Mouse (Mus musculus): ENCODE data around the gene Pdcd11.

GRCm38 (mm10) chr19:47163176-47163744, 72.7 kb downstream of the Pdcd11 start:
- TF ChIP-seq CTCF (IDR thresholded peaks at IDR 0.05; ENCODE audit: borderline replicate concordance, insufficient read depth, low read depth, low read length) (no peak), POLR2A (IDR thresholded peaks at IDR 0.05; ENCODE audit: borderline replicate concordance, insufficient read depth, low read length) (no peak)

All from cerebellum, adult 2 months (tissue).